31 mouse cellular contexts compared by ENCODE assay signal in genomic region chr2:103312640-103313039, GRCm38 (mm10). TPM values are rescaled to one million over a fixed set of nuclear protein-coding genes. Genes with fewer than 3 reads are reported as not detected.
"Had no signal": no experiment of that assay in that cellular context is flagged by ENCODE, and none has a peak within 500 bp of the region (broad histone marks: within the 10 kb centered on the region; RNA-seq: fewer than 3 reads in every experiment).

No protein-coding gene starts in this region.

- H3K36me3 ChIP-seq: heart, embryonic 10.5 days; heart, embryonic 12.5 days; hindbrain, embryonic 10.5 days; hindbrain, embryonic 12.5 days; kidney, embryonic 15.5 days; limb, embryonic 10.5 days; limb, embryonic 12.5 days; liver, embryonic 13.5 days; liver, embryonic 15.5 days had no signal

- DNase-seq: gastrocnemius, adult 2 months; gastrocnemius, postnatal 10 days; gastrocnemius, postnatal 25 days; heart, adult 2 months; heart, postnatal 10 days; heart, postnatal 4 days; kidney, postnatal 10 days; kidney, postnatal 25 days; kidney, postnatal 4 days; liver; liver, embryonic 13.5 days; liver, postnatal 0 days had no signal

- H3K9me3 ChIP-seq: heart, embryonic 10.5 days; heart, embryonic 12.5 days; hindbrain, embryonic 10.5 days; hindbrain, embryonic 12.5 days; kidney, embryonic 15.5 days; limb, embryonic 10.5 days; limb, embryonic 12.5 days; liver, embryonic 13.5 days; liver, embryonic 15.5 days had no signal

- H3K27ac ChIP-seq: gastrocnemius, adult 2 months; heart, adult 2 months; heart, embryonic 10.5 days; hindbrain, embryonic 10.5 days; hindbrain, embryonic 12.5 days; hindbrain, embryonic 14.5 days; kidney, embryonic 15.5 days; layer of hippocampus, adult 2 months; left cerebral cortex, adult 2 months; limb, embryonic 10.5 days; limb, embryonic 12.5 days; liver, embryonic 13.5 days; liver, embryonic 15.5 days had no signal

- H3K9ac ChIP-seq: heart, embryonic 12.5 days; hindbrain, embryonic 12.5 days; hindbrain, embryonic 14.5 days; kidney, embryonic 15.5 days; limb, embryonic 12.5 days; liver, embryonic 13.5 days; liver, embryonic 15.5 days; liver, postnatal 0 days had no signal

- H3K4me1 ChIP-seq: heart, embryonic 10.5 days; heart, embryonic 12.5 days; hindbrain, embryonic 12.5 days; limb, embryonic 12.5 days; liver, embryonic 13.5 days; liver, embryonic 15.5 days had no signal

- H3K4me3 ChIP-seq: gastrocnemius, adult 2 months; heart, adult 2 months; heart, embryonic 10.5 days; heart, embryonic 12.5 days; hindbrain, embryonic 10.5 days; hindbrain, embryonic 12.5 days; kidney, embryonic 15.5 days; layer of hippocampus, adult 2 months; left cerebral cortex, adult 2 months; limb, embryonic 10.5 days; limb, embryonic 12.5 days; liver, embryonic 13.5 days; liver, embryonic 15.5 days had no signal

- H3K27me3 ChIP-seq: heart, embryonic 12.5 days; hindbrain, embryonic 12.5 days; kidney, embryonic 15.5 days; limb, embryonic 12.5 days had no signal

- H3K4me2 ChIP-seq: heart, embryonic 12.5 days; hindbrain, embryonic 12.5 days; hindbrain, embryonic 14.5 days; kidney, embryonic 15.5 days; limb, embryonic 12.5 days; liver, embryonic 11.5 days; liver, embryonic 13.5 days; liver, embryonic 15.5 days had no signal

- ATAC-seq: hindbrain, embryonic 16.5 days; inflammation-experienced regulatory T-cells, adult 6 months; intestine, postnatal 0 days; liver, postnatal 0 days had no signal

RNA-seq across cellular contexts. Expression of gene Ehf, which starts 9.6 kb away (rescaled TPM):
- total RNA-seq: gastrocnemius, postnatal 10 days; gastrocnemius, postnatal 25 days; granulocyte monocyte progenitor cell, adult 5-6 weeks; heart, adult 2 months; heart, postnatal 25 days; heart, postnatal 4 days; layer of hippocampus, adult 2 months; layer of hippocampus, postnatal 10 days; layer of hippocampus, postnatal 25 days had no signal
- polyA plus RNA-seq: heart, embryonic 10.5 days; heart, embryonic 12.5 days; hindbrain, embryonic 12.5 days had no signal
